Mouse (Mus musculus): ENCODE results near the gene Lyrm7.

- TF ChIP-seq CTCF (IDR thresholded peaks at IDR 0.05) (no peak), EP300 (IDR thresholded peaks at IDR 0.05; ENCODE audit: insufficient read depth, low read depth, low read length) (no peak), POLR2A (IDR thresholded peaks at IDR 0.05; ENCODE audit: insufficient read depth, low read depth, low read length) (no peak)
Measured at GRCm38 (mm10) chr11:54885406-54885805, 24.7 kb upstream of the Lyrm7 start.
